8 mouse cellular contexts compared by ENCODE assay signal in the genomic region with DNA sequence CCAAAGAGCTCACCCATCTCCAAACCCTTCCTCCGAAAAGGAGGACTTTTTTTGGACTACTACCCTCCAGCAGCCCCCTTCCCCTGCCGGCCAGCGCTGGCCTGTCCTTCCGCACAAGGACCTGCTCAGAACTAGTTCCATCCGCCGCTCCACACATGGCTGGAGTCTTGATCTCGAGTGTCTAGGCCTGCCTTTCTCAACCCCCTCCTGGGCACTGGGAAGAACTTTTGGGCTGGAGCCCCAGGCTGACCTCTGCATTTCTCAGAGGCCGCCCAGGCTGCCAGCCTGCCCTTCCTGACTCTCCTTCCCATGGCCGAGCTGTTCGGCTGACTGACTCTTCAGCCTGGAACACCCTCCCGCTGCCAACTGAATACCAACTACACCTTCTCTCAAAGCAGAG. TPM values are rescaled to one million over a fixed set of nuclear protein-coding genes. Genes with fewer than 3 reads are reported as not detected.
DNase-seq lines count a peak whose midpoint lies in the region; ATAC-seq and TF ChIP-seq lines count a peak whose summit lies in the region.

No protein-coding gene starts in this region.

- no peak for TF ChIP-seq CTCF in testis, adult 2 months (IDR thresholded peaks at IDR 0.05; ENCODE audit: control insufficient read depth, insufficient read depth, insufficient replicate concordance, low read depth, low read length)

- H3K36me3 ChIP-seq in testis, adult 2 months (ENCODE audit: control insufficient read depth, insufficient read depth, low read length) = no peaks in the 10 kb centered on the region
- no peaks in the 10 kb centered on the region for H3K36me3 ChIP-seq in limb, embryonic 13.5 days
- H3K36me3 ChIP-seq in stomach, embryonic 16.5 days (ENCODE audit: control insufficient read depth, insufficient read depth, low read length) = no peaks in the 10 kb centered on the region

- H3K9ac ChIP-seq in limb, embryonic 13.5 days = peak overlapping the region; percentile 53
- peak overlapping the region; percentile 61 for H3K9ac ChIP-seq in stomach, embryonic 16.5 days (ENCODE audit: low read length)

- no peaks in the 10 kb centered on the region for H3K9me3 ChIP-seq in limb, embryonic 13.5 days
- H3K9me3 ChIP-seq in stomach, embryonic 16.5 days (replicated peaks; ENCODE audit: control insufficient read depth, low read length) = no peaks in the 10 kb centered on the region

- DNase-seq in adrenal gland, postnatal 14 days = peak; percentile 28
- no peak for DNase-seq in adrenal gland, postnatal 4 days (ENCODE audit: low spot score in 2 of 2)
- DNase-seq in testis, postnatal 10 days (ENCODE audit: low spot score) = no peak
- DNase-seq in embryo, embryonic 10.5 days (ENCODE audit: low spot score) = no peak
- DNase-seq in embryo, embryonic 10 days (ENCODE audit: low spot score) = no peak

- H3K4me1 ChIP-seq in testis, adult 2 months (ENCODE audit: control insufficient read depth, insufficient read depth, low read length) = peaks cover 27% of the 10 kb centered on the region
- H3K4me1 ChIP-seq in limb, embryonic 13.5 days = peaks cover 16% of the 10 kb centered on the region
- no peaks in the 10 kb centered on the region for H3K4me1 ChIP-seq in stomach, embryonic 16.5 days (ENCODE audit: control insufficient read depth, insufficient read depth, low read length)

- H3K27ac ChIP-seq in testis, adult 2 months (ENCODE audit: control insufficient read depth, insufficient read depth, low read depth, low read length) = peak overlapping the region; percentile 10; the same call in 1 of the 2 replicates
- H3K27ac ChIP-seq in limb, embryonic 13.5 days = no peak overlapping the region
- no peak overlapping the region for H3K27ac ChIP-seq in stomach, embryonic 16.5 days (ENCODE audit: low read length)

- peak overlapping the region; percentile 61 for H3K4me2 ChIP-seq in limb, embryonic 13.5 days (replicated peaks)
- peak overlapping the region; percentile 55 for H3K4me2 ChIP-seq in stomach, embryonic 16.5 days (ENCODE audit: low read depth, low read length)

- no peak for TF ChIP-seq POLR2A in testis, adult 2 months (IDR thresholded peaks at IDR 0.05; ENCODE audit: control insufficient read depth, low read depth, low read length)

- no peaks in the 10 kb centered on the region; the same call in 1 of the 2 replicates for H3K27me3 ChIP-seq in testis, adult 2 months (ENCODE audit: control insufficient read depth, insufficient read depth, low read length)
- H3K27me3 ChIP-seq in limb, embryonic 13.5 days = peaks cover 90% of the 10 kb centered on the region
- H3K27me3 ChIP-seq in stomach, embryonic 16.5 days (ENCODE audit: control insufficient read depth, insufficient read depth, low read length) = peaks cover 77% of the 10 kb centered on the region

- ATAC-seq in limb, embryonic 13.5 days (ENCODE audit: low FRiP score, low read depth) = no peak
- ATAC-seq in stomach, embryonic 16.5 days (ENCODE audit: insufficient read depth, low FRiP score) = peak; percentile 14; the same call in 1 of the 2 replicates

- 18% methylated on average over 11 of the region's 11 CpGs for WGBS in limb, embryonic 13.5 days
- 13% methylated on average over 11 of the region's 11 CpGs for WGBS in stomach, embryonic 16.5 days

- H3K4me3 ChIP-seq in testis, adult 2 months (ENCODE audit: control insufficient read depth, low read depth, low read length) = peak overlapping the region; percentile 69
- H3K4me3 ChIP-seq in limb, embryonic 13.5 days = peak overlapping the region; percentile 34
- peak overlapping the region; percentile 38 for H3K4me3 ChIP-seq in stomach, embryonic 16.5 days (replicated peaks; ENCODE audit: low read length)

RNA-seq across cellular contexts. Expression of a gene that starts 1.8 kb away (rescaled TPM):
- total RNA-seq in adrenal gland, postnatal 14 days (2021) = not detected in 2 replicates
- total RNA-seq in adrenal gland, postnatal 4 days (2021) = not detected
- polyA plus RNA-seq in testis, adult 2 months (2012; rRNA removed) = 21.9 and 28.2 TPM in 2 replicates
- polyA plus RNA-seq in limb, embryonic 13.5 days (2015; fragmentation: Nextera tagmentation; extraction: Ambion mirVana) = not detected in 2 replicates
- polyA plus RNA-seq in stomach, embryonic 16.5 days (2015; fragmentation: Nextera tagmentation; extraction: Ambion mirVana) = not detected in 2 replicates

RNA-seq across cellular contexts. Expression of a gene that starts 3.2 kb away (rescaled TPM):
- total RNA-seq in adrenal gland, postnatal 14 days (2021) = not detected in 2 replicates
- total RNA-seq in adrenal gland, postnatal 4 days (2021) = not detected
- 3.9 and 5.4 TPM in 2 replicates for polyA plus RNA-seq in testis, adult 2 months (2012; rRNA removed)
- polyA plus RNA-seq in limb, embryonic 13.5 days (2015; fragmentation: Nextera tagmentation; extraction: Ambion mirVana) = not detected in 2 replicates
- not detected in 2 replicates for polyA plus RNA-seq in stomach, embryonic 16.5 days (2015; fragmentation: Nextera tagmentation; extraction: Ambion mirVana)

RNA-seq across cellular contexts. Expression of a gene that starts 18.9 kb away (rescaled TPM):
- total RNA-seq in adrenal gland, postnatal 14 days (2021) = 0.22 and 0.79 TPM in 2 replicates
- total RNA-seq in adrenal gland, postnatal 4 days (2021) = 1 to 10 TPM in 1 of 2 experiments, under 1 TPM in 1; 0.31 to 1.9 TPM
- 33.5 and 34.1 TPM in 2 replicates for polyA plus RNA-seq in testis, adult 2 months (2012; rRNA removed)
- 0.19 and 0.23 TPM in 2 replicates for polyA plus RNA-seq in limb, embryonic 13.5 days (2015; fragmentation: Nextera tagmentation; extraction: Ambion mirVana)
- polyA plus RNA-seq in stomach, embryonic 16.5 days (2015; fragmentation: Nextera tagmentation; extraction: Ambion mirVana) = 0.15 and 0.22 TPM in 2 replicates

RNA-seq across cellular contexts. Expression of a gene that starts 22.1 kb away (rescaled TPM):
- total RNA-seq in adrenal gland, postnatal 14 days (2021) = 0.22 and 0.23 TPM in 2 replicates
- total RNA-seq in adrenal gland, postnatal 4 days (2021) = under 1 TPM; 0.31 to 0.84 TPM
- 78.3 and 81.9 TPM in 2 replicates for polyA plus RNA-seq in testis, adult 2 months (2012; rRNA removed)
- polyA plus RNA-seq in limb, embryonic 13.5 days (2015; fragmentation: Nextera tagmentation; extraction: Ambion mirVana) = 0.93 and 1.4 TPM in 2 replicates
- 0.55 and 1.5 TPM in 2 replicates for polyA plus RNA-seq in stomach, embryonic 16.5 days (2015; fragmentation: Nextera tagmentation; extraction: Ambion mirVana)

RNA-seq across cellular contexts. Expression of a gene that starts 28.2 kb away (rescaled TPM):
- total RNA-seq in adrenal gland, postnatal 14 days (2021) = 59.8 and 59.9 TPM in 2 replicates
- 10 to 100 TPM; 76.4 to 90.1 TPM for total RNA-seq in adrenal gland, postnatal 4 days (2021)
- polyA plus RNA-seq in testis, adult 2 months (2012; rRNA removed) = 12.8 and 13.4 TPM in 2 replicates
- 45.1 and 46.4 TPM in 2 replicates for polyA plus RNA-seq in limb, embryonic 13.5 days (2015; fragmentation: Nextera tagmentation; extraction: Ambion mirVana)
- 39.5 and 49.2 TPM in 2 replicates for polyA plus RNA-seq in stomach, embryonic 16.5 days (2015; fragmentation: Nextera tagmentation; extraction: Ambion mirVana)

Comparison
In these comparisons a context has a peak if more than half of its experiments do, and no peak if none do; other contexts are left out.
1. RNA of a gene that starts 1.8 kb away (polyA plus RNA-seq): 21.9 to 28.2 TPM in testis, adult 2 months; not detected in limb, embryonic 13.5 days and not detected in stomach, embryonic 16.5 days; every median in the first group is over 10 times any median in the second.
2. RNA of a gene that starts 18.9 kb away (polyA plus RNA-seq): 33.5 to 34.1 TPM in testis, adult 2 months; 0.15 to 0.22 TPM in stomach, embryonic 16.5 days and 0.19 to 0.23 TPM in limb, embryonic 13.5 days; every median in the first group is over 10 times any median in the second.
3. Peak in every context shown above with its lines, with median percentiles within 50 percentile points of each other: H3K4me3 ChIP-seq.